Mouse (Mus musculus): Measurements from ENCODE around the gene Olfr403. TPM values are rescaled to one million over a fixed set of nuclear protein-coding genes. Genes with fewer than 3 reads are reported as not detected.

Olfr403 gene
- total RNA-seq, 1 experiment = not detected

DNA sequence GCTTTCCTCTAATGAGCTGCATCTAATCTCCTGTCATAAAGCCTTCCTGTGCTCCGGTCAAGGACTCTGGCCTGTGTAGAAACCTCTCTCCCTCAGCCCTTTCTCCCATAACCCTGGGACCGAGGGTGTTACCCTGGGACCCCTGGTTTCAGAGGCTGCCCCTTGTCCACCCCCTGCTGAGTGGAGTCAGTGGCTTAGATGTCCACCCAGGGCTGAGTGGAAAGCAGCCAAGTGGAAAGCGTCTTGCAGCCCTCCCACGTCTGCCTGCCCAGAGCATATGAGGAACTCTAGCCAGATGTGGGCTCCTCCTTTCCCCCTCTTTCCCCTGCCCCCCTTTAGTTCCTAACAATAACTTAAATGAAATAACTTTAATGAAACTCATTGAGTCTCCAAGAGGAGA, 2.9 kb upstream of the Olfr403 start:
- in situ Hi-C loops (cut with MboI; ENCODE audit: low sequenced_read_pairs in 2 of 2, unreplicated experiment in 2 of 2) = no loop called here
- no peak overlapping the region for H3K27ac ChIP-seq (ENCODE audit: insufficient read depth, low read depth, low read length, poor library complexity, severe bottlenecking)
- H3K9me3 ChIP-seq (ENCODE audit: control insufficient read depth, insufficient read depth, low read depth, low read length) = no peaks in the 10 kb centered on the region
- H3K9ac ChIP-seq (ENCODE audit: insufficient read depth, low read depth, low read length, poor library complexity, severe bottlenecking) = no peak overlapping the region
- TF ChIP-seq ZC3H11A (IDR thresholded peaks at IDR 0.05; ENCODE audit: borderline replicate concordance, low read depth, low read length) (no peak), CHD2 (IDR thresholded peaks at IDR 0.05; ENCODE audit: low read depth, low read length) (no peak), MAFK (IDR thresholded peaks at IDR 0.05; ENCODE audit: insufficient read depth, low read depth, low read length) (no peak), ZNF384 (IDR thresholded peaks at IDR 0.05; ENCODE audit: low read depth, low read length) (no peak), HCFC1 (IDR thresholded peaks at IDR 0.05; ENCODE audit: borderline replicate concordance, insufficient read depth, low read length) (no peak)
- no peaks in the 10 kb centered on the region for H3K4me1 ChIP-seq (ENCODE audit: control insufficient read depth in 2 of 2, insufficient read depth in 2 of 2, low read length in 2 of 2, poor library complexity in 1 of 2)
- H3K4me3 ChIP-seq (ENCODE audit: insufficient read depth in 1 of 2, low read depth in 1 of 2, low read length in 2 of 2, poor library complexity in 1 of 2, severe bottlenecking in 1 of 2) = no peak overlapping the region
- H3K36me3 ChIP-seq (ENCODE audit: control insufficient read depth, insufficient read depth, low read length, poor library complexity, severe bottlenecking) = no peaks in the 10 kb centered on the region
- no peak for DNase-seq (ENCODE audit: low read depth, low spot score)

DNA sequence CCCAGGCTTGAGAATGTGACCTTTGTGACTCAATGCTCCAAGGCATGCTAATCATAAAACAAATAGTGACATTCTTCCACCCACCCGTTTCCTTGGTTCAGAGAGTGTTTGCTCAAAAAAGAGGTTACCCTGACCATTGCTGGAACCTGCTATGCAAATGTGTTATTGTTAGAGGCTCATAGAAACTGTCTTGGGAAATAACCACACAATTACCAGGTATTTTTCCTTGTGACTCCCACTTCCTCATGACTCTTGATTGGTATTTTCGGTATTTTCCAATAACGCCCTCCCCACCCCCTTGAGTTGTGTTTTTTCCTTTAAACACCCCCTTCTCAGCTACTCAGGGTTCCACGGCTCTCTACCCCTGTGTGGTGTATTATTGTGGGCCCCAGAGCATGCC, 2.3 kb upstream of the Olfr403 start:
- Histone ChIP-seq H3K4me3 (ENCODE audit: insufficient read depth in 1 of 2, low read depth in 1 of 2, low read length in 2 of 2, poor library complexity in 1 of 2, severe bottlenecking in 1 of 2) (no peak overlapping the region), H3K9me3 (ENCODE audit: control insufficient read depth, insufficient read depth, low read depth, low read length) (no peaks in the 10 kb centered on the region), H3K36me3 (ENCODE audit: control insufficient read depth, insufficient read depth, low read length, poor library complexity, severe bottlenecking) (no peaks in the 10 kb centered on the region), H3K9ac (ENCODE audit: insufficient read depth, low read depth, low read length, poor library complexity, severe bottlenecking) (no peak overlapping the region), H3K4me1 (ENCODE audit: control insufficient read depth in 2 of 2, insufficient read depth in 2 of 2, low read length in 2 of 2, poor library complexity in 1 of 2) (no peaks in the 10 kb centered on the region), H3K27ac (ENCODE audit: insufficient read depth, low read depth, low read length, poor library complexity, severe bottlenecking) (no peak overlapping the region)
- TF ChIP-seq ZNF384 (IDR thresholded peaks at IDR 0.05; ENCODE audit: low read depth, low read length) = no peak
- TF ChIP-seq CHD2 (IDR thresholded peaks at IDR 0.05; ENCODE audit: low read depth, low read length) = no peak
- TF ChIP-seq HCFC1 (IDR thresholded peaks at IDR 0.05; ENCODE audit: borderline replicate concordance, insufficient read depth, low read length) = no peak
- no peak for TF ChIP-seq ZC3H11A (IDR thresholded peaks at IDR 0.05; ENCODE audit: borderline replicate concordance, low read depth, low read length)
- no peak for TF ChIP-seq MAFK (IDR thresholded peaks at IDR 0.05; ENCODE audit: insufficient read depth, low read depth, low read length)
- no peak for DNase-seq (ENCODE audit: low read depth, low spot score)
- in situ Hi-C loops (cut with MboI; ENCODE audit: low sequenced_read_pairs in 2 of 2, unreplicated experiment in 2 of 2) = no loop called here

DNA sequence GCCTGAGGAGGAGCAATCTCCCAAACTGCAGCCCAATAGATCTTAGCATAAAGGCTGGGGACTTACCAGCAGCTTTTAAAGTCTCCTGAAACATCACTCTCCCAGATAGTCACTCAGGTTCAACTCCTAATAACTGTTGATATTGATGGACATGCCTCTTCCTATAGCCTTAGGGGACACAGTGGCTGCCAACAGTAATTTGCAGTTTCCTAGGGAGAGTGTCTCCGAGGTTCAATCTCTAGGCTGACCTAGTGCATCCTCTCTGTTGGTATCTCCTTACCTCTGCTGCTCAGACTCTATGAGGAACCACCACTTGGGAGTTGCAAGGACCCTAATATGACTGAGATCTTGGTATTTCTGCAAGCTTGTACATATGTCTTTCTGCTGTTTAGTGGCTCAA, 25.2 kb downstream of the Olfr403 start, which contains the start of gene Olfr43:
Gene Olfr43, minus strand, starts transcription at position 101 of the 400 bp plus-strand sequence.
- in situ Hi-C loops (cut with MboI; ENCODE audit: low sequenced_read_pairs in 2 of 2, unreplicated experiment in 2 of 2) = no loop called here
- no peak for DNase-seq (ENCODE audit: low read depth, low spot score)
- no peak within 1 kb of the TSS for H3K9ac ChIP-seq (ENCODE audit: insufficient read depth, low read depth, low read length, poor library complexity, severe bottlenecking)

DNA sequence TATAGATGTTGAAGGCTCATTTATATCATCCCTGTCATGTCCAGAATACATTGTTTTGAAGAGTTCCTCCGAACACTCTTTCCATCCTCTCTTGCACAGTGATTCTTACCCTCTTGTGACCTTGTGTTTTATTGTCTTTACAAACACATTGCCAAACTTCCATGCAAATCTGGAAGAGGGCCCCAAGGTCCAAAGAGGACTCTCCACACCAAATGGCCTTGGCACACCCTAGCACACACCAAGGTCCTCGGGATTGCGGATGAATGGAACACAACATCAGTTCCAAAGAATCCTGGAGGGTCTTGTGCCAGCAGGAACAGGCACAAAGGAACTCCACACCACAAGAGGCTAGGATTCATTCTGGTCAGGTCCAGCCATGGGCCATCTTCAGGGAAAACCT, 55.2 kb downstream of the Olfr403 start:
- no peak for DNase-seq (ENCODE audit: low read depth, low spot score)
- no peak overlapping the region for H3K4me3 ChIP-seq (ENCODE audit: insufficient read depth in 1 of 2, low read depth in 1 of 2, low read length in 2 of 2, poor library complexity in 1 of 2, severe bottlenecking in 1 of 2)
- in situ Hi-C loops (cut with MboI; ENCODE audit: low sequenced_read_pairs in 2 of 2, unreplicated experiment in 2 of 2) = no loop called here
- no peak overlapping the region for H3K27ac ChIP-seq (ENCODE audit: insufficient read depth, low read depth, low read length, poor library complexity, severe bottlenecking)
- H3K9me3 ChIP-seq (ENCODE audit: control insufficient read depth, insufficient read depth, low read depth, low read length) = no peaks in the 10 kb centered on the region
- no peaks in the 10 kb centered on the region for H3K4me1 ChIP-seq (ENCODE audit: control insufficient read depth in 2 of 2, insufficient read depth in 2 of 2, low read length in 2 of 2, poor library complexity in 1 of 2)
- TF ChIP-seq MAFK (IDR thresholded peaks at IDR 0.05; ENCODE audit: insufficient read depth, low read depth, low read length) (no peak), ZNF384 (IDR thresholded peaks at IDR 0.05; ENCODE audit: low read depth, low read length) (no peak), HCFC1 (IDR thresholded peaks at IDR 0.05; ENCODE audit: borderline replicate concordance, insufficient read depth, low read length) (no peak), CHD2 (IDR thresholded peaks at IDR 0.05; ENCODE audit: low read depth, low read length) (no peak), ZC3H11A (IDR thresholded peaks at IDR 0.05; ENCODE audit: borderline replicate concordance, low read depth, low read length) (no peak)
- no peaks in the 10 kb centered on the region for H3K36me3 ChIP-seq (ENCODE audit: control insufficient read depth, insufficient read depth, low read length, poor library complexity, severe bottlenecking)
- no peak overlapping the region for H3K9ac ChIP-seq (ENCODE audit: insufficient read depth, low read depth, low read length, poor library complexity, severe bottlenecking)

More for the DNA sequence above, 25.2 kb downstream of the Olfr403 start, which contains the start of gene Olfr43:
- Histone ChIP-seq H3K36me3 (ENCODE audit: control insufficient read depth, insufficient read depth, low read length, poor library complexity, severe bottlenecking) (no peaks in the 10 kb centered on the region), H3K9me3 (ENCODE audit: control insufficient read depth, insufficient read depth, low read depth, low read length) (no peaks in the 10 kb centered on the region), H3K4me3 (ENCODE audit: insufficient read depth in 1 of 2, low read depth in 1 of 2, low read length in 2 of 2, poor library complexity in 1 of 2, severe bottlenecking in 1 of 2) (no peak within 1 kb of the TSS), H3K27ac (ENCODE audit: insufficient read depth, low read depth, low read length, poor library complexity, severe bottlenecking) (no peak within 1 kb of the TSS), H3K4me1 (ENCODE audit: control insufficient read depth in 2 of 2, insufficient read depth in 2 of 2, low read length in 2 of 2, poor library complexity in 1 of 2) (no peaks in the 10 kb centered on the region)
- TF ChIP-seq HCFC1 (IDR thresholded peaks at IDR 0.05; ENCODE audit: borderline replicate concordance, insufficient read depth, low read length) = no peak
- no peak for TF ChIP-seq CHD2 (IDR thresholded peaks at IDR 0.05; ENCODE audit: low read depth, low read length)
- TF ChIP-seq ZNF384 (IDR thresholded peaks at IDR 0.05; ENCODE audit: low read depth, low read length) = no peak
- no peak for TF ChIP-seq MAFK (IDR thresholded peaks at IDR 0.05; ENCODE audit: insufficient read depth, low read depth, low read length)
- TF ChIP-seq ZC3H11A (IDR thresholded peaks at IDR 0.05; ENCODE audit: borderline replicate concordance, low read depth, low read length) = no peak

Other genes starting within 250 kb of the Olfr403 start
- gene Olfr23, start 249.6 kb upstream of the Olfr403 start, total RNA-seq (2012; rRNA removed) = not detected in 2 replicates
- not detected in 2 replicates for gene Olfr397, start 225.4 kb upstream of the Olfr403 start, total RNA-seq (2012; rRNA removed)
- not detected in 2 replicates for gene Olfr398, start 195.8 kb upstream of the Olfr403 start, total RNA-seq (2012; rRNA removed)
- not detected in 2 replicates for gene Olfr139, start 129.7 kb upstream of the Olfr403 start, total RNA-seq (2012; rRNA removed)
- not detected in 2 replicates for gene Olfr399, start 129.6 kb upstream of the Olfr403 start, total RNA-seq (2012; rRNA removed)
- gene Zfp616, start 116.3 kb upstream of the Olfr403 start, total RNA-seq (2012; rRNA removed) = not detected in 2 replicates
- gene Olfr401, start 72.5 kb upstream of the Olfr403 start, total RNA-seq (2012; rRNA removed) = not detected in 2 replicates
- not detected in 2 replicates for gene Olfr402, start 32.7 kb upstream of the Olfr403 start, total RNA-seq (2012; rRNA removed)
- not detected in 2 replicates for gene Olfr43, start 25.1 kb downstream of the Olfr403 start, total RNA-seq (2012; rRNA removed)
- not detected in 2 replicates for gene Olfr406, start 73.6 kb downstream of the Olfr403 start, total RNA-seq (2012; rRNA removed)
- not detected in 2 replicates for gene Olfr59, start 97.5 kb downstream of the Olfr403 start, total RNA-seq (2012; rRNA removed)
- not detected in 2 replicates for gene Olfr410, start 151.8 kb downstream of the Olfr403 start, total RNA-seq (2012; rRNA removed)
- not detected in 2 replicates for gene Olfr411, start 166.4 kb downstream of the Olfr403 start, total RNA-seq (2012; rRNA removed)
- not detected in 2 replicates for gene Olfr412, start 175.8 kb downstream of the Olfr403 start, total RNA-seq (2012; rRNA removed)

Measured in ES-E14 (cell line).